Mouse (Mus musculus) spleen, postnatal 36 days (tissue): ENCODE data around the gene Cgrrf1.

Experiments used
- DNase-seq, 2 experiments: peaks; one replicate each; pipeline ENCODE4 v3.0.0; 2022; ENCODE audit warnings: low spot score in 2 of 2, mixed read lengths in 1 of 2

The Cgrrf1 gene

GRCm38 (mm10) chr14:46885891-46886301, 54.0 kb downstream of the Cgrrf1 start:
- DNase-seq = no peak

- no peak for DNase-seq
Observed at GRCm38 (mm10) chr14:46889096-46889495, 57.2 kb downstream of the Cgrrf1 start.

GRCm38 (mm10) chr14:46893961-46894360, 62.0 kb downstream of the Cgrrf1 start:
- DNase-seq = no peak

DNA sequence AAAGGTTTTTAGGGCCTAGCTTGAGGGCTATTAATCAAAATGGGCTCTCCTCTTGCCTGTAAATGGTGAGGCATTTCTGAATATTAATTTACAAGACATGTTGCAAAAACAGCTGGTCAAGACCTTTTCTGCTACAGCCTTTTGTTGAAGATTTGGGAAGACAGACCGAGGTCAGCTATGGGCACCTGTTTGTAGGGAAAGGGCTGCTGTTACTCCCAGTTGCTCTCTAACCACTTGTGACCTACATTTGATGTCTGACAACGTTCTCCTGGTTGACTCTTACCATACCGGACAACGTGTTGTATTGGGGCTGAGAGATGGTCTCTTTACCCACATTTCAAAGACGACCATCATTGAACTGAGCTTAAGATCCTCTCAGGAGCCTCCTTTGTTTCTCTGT, 66.0 kb downstream of the Cgrrf1 start:
- no peak for DNase-seq

DNA sequence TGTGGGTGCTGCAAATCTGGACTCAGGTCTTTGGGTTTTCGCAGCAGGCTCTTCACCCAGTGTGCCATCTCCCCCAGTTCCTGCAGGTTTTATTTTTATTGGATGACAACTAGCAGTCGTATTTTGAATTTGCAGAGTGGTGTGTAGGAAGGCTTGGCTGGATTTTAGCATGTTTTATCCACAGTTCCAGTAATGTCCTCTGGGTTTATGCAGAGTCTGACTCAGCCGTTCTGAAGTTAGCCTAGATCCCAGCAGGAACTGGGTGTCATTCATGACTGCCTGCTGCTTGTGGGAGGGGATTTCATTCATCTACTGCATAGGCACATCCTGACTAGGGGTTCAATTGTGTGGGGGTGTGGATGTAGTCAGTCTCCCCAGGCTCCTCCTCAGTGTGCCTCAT, 66.7 kb downstream of the Cgrrf1 start:
- no peak for DNase-seq

GRCm38 (mm10) chr14:46902498-46903087, 70.7 kb downstream of the Cgrrf1 start:
- DNase-seq = no peak
